Mouse (Mus musculus) heart, postnatal 0 days (tissue): ENCODE data around the gene Ccser1. TPM values are rescaled to one million over a fixed set of nuclear protein-coding genes. Genes with fewer than 3 reads are reported as not detected.

ENCODE experiments used
- ATAC-seq: fragments of 200-750 bp; cut with Nextera tagmentation; 2 replicates; pipeline ENCODE4 v1.8.0; 2017; ENCODE audit warnings: low read depth, moderate number of reproducible peaks, moderate library complexity; ENCODE audit not compliant: insufficient read depth
- DNase-seq: peaks from one replicate; pipeline ENCODE4 v3.0.0-alpha.2; 2016; ENCODE audit warnings: low spot score
- H3K27ac ChIP-seq: fragments of 300-500 bp; sonication (generic); 2 replicates; pipeline ENCODE4 v1.5.1; 2014; ENCODE audit warnings: low read depth, mild to moderate bottlenecking
- H3K27me3 ChIP-seq: fragments of 300-500 bp; sonication (generic); 2 replicates; pipeline ENCODE4 v1.6.1; 2014; ENCODE audit warnings: low read length, mixed read lengths; ENCODE audit not compliant: control insufficient read depth, insufficient read depth
- H3K36me3 ChIP-seq: fragments of 300-500 bp; sonication (generic); replicated peaks from 2 replicates; pipeline ENCODE4 v1.6.1; 2014; ENCODE audit warnings: low read length, mixed read lengths; ENCODE audit not compliant: control insufficient read depth, insufficient read depth
- H3K4me1 ChIP-seq: fragments of 300-500 bp; sonication (generic); 2 replicates; pipeline ENCODE4 v1.6.1; 2014; ENCODE audit warnings: antibody characterized with exemption; ENCODE audit not compliant: control insufficient read depth, insufficient read depth
- H3K4me2 ChIP-seq: fragments of 300-500 bp; sonication (generic); 2 replicates; pipeline ENCODE4 v1.6.1; 2014; ENCODE audit warnings: low read depth, mild to moderate bottlenecking, low read length, moderate library complexity
- H3K4me3 ChIP-seq: fragments of 300-500 bp; sonication (generic); 2 replicates; pipeline ENCODE4 v1.5.1; 2014; ENCODE audit warnings: low read depth, low read length
- H3K9ac ChIP-seq: fragments of 300-500 bp; sonication (generic); replicated peaks from 2 replicates; pipeline ENCODE4 v1.6.1; 2014; ENCODE audit warnings: low read depth, low read length, mixed read lengths
- H3K9me3 ChIP-seq: fragments of 300-500 bp; sonication (generic); replicated peaks from 2 replicates; pipeline ENCODE4 v1.6.1; 2016; ENCODE audit warnings: low read length; ENCODE audit not compliant: control insufficient read depth
- CTCF ChIP-seq: IDR thresholded peaks from 2 replicates; pipeline ENCODE4 v1.5.1; 2016; ENCODE audit warnings: antibody characterized with exemption, control low read depth, low read depth
- EP300 ChIP-seq: IDR thresholded peaks from 2 replicates; pipeline ENCODE4 v1.6.1; 2016; ENCODE audit warnings: antibody characterized with exemption, low read depth
- WGBS: fragments of 180-500 bp; shearing (Covaris S2); extraction: QIAGEN DNeasy Blood & Tissue Kit; methylation state at CpG from one replicate; pipeline ENCODE4 v1.1.7; 2014; 5-methylcytosine and 5-hydroxymethylcytosine counted together
- polyA plus RNA-seq: library from polyadenylated mRNA; unstranded; fragments of >200 nt; fragmentation: Nextera tagmentation; extraction: Ambion mirVana; gene quantifications from 2 replicates; pipeline ENCODE4 v1.2.1, GENCODE M21; 2015
- total RNA-seq: library from RNA; depleted of rRNA; stranded (reverse); fragments of >200 nt; gene quantifications from 2 replicates; pipeline ENCODE4 v1.2.3, GENCODE M21; 2014; ENCODE audit warnings: low replicate concordance

The Ccser1 gene
- total and polyA plus RNA-seq, 2 experiments from 2014 or later, result 0.34 to 1.4 TPM

DNA sequence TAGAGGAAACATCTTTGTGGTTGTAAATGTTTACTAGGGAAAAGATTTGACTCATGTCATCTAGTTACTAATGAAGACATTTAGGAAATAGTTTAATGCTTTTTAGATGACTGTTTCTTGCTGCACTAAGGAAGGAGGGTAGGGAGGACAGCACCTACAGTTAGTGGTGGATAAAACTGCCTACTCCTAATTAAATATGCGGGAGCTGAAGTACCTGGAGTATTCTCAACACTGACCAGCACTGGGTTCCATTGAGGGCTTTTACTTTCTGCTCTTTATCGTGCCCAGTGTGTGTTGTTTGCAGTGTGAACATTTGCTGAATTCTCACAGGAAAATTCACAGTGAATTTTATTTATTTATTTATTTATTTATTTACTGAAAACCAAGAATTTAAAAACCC lies 341.5 kb downstream of the Ccser1 start:
- ATAC-seq (no peak), DNase-seq (no peak)
- H3K4me3 ChIP-seq, result no peak overlapping the region
- no peaks in the 10 kb centered on the region for H3K4me1 ChIP-seq
- H3K36me3 ChIP-seq, result no peaks in the 10 kb centered on the region
- TF ChIP-seq EP300, result no peak
- no peak for TF ChIP-seq CTCF
- H3K9ac ChIP-seq, result no peak overlapping the region
- no peaks in the 10 kb centered on the region for H3K27me3 ChIP-seq
- 81% methylated on average over 2 of the region's 2 CpGs for WGBS
- no peaks in the 10 kb centered on the region for H3K9me3 ChIP-seq
- no peak overlapping the region for H3K4me2 ChIP-seq
- H3K27ac ChIP-seq, result no peak overlapping the region

DNA sequence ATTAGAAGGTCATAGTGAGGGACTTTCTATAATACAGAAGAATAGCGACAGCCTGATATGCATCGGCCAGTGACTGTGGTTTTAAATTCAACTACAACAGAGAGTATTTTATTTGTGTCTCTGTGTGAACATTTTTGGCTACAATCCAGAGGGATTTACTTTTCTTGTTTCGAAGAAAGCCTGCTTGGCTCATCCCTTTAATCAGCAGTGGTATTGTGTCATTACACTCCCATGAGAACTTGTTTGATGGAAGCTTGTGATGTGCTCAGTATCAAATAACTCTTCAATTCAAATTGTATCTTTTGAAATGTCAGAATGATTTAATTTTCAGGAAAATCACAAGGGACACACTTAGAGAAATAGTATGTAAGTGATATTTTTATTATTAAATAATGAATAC lies 342.0 kb downstream of the Ccser1 start:
- DNase-seq, result no peak
- 78% methylated on average over 3 of the region's 3 CpGs for WGBS
- no peak overlapping the region for H3K4me3 ChIP-seq
- no peak for ATAC-seq
- no peaks in the 10 kb centered on the region for H3K4me1 ChIP-seq
- H3K9me3 ChIP-seq, result no peaks in the 10 kb centered on the region
- no peaks in the 10 kb centered on the region for H3K27me3 ChIP-seq
- TF ChIP-seq CTCF (no peak), EP300 (no peak)
- H3K4me2 ChIP-seq, result no peak overlapping the region
- H3K27ac ChIP-seq, result no peak overlapping the region
- H3K36me3 ChIP-seq, result no peaks in the 10 kb centered on the region
- H3K9ac ChIP-seq, result no peak overlapping the region

DNA sequence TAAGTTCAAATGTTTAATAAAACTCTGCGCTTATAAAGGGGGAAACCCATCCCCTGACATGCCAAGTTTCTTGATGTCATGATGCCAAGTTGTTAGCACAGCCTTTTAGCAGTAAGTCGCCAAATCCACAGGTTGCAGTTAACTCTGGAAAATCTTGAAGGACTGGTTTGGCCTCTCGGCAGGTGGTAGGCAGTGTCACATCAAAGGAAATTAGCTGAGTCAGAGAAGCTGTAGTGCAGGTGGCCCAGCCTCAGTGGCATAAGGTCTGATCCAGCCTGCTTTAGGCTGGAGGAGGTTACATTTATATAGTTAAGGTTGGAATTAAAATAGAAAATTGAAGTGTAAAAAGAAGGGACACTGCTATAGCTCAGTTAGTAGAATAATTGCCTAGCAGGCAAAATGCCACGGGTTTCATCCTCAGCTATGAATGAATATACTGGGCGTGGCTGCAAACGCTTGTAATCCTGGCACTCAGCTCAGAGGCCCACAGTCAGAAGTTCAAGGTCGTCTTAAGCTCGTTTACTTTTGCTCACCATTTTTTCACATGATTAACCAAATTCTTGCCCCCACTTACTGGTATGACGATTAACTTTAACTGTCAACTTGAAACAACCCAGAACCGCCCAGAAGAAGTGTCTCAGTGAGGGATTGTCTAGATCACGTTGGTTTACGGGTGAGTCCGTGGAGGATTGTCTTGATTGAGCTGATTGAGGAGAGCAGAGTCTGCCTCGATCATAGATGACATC lies 343.8 kb downstream of the Ccser1 start:
- H3K4me2 ChIP-seq, result no peak overlapping the region
- ATAC-seq, result no peak
- TF ChIP-seq EP300, result no peak
- no peak for TF ChIP-seq CTCF
- 38% methylated on average over 14 of the region's 14 CpGs for WGBS
- no peak for DNase-seq
- H3K9me3 ChIP-seq, result no peaks in the 10 kb centered on the region
- no peaks in the 10 kb centered on the region for H3K27me3 ChIP-seq
- no peak overlapping the region for H3K27ac ChIP-seq
- H3K4me1 ChIP-seq, result no peaks in the 10 kb centered on the region
- no peak overlapping the region for H3K4me3 ChIP-seq
- no peaks in the 10 kb centered on the region for H3K36me3 ChIP-seq
- no peak overlapping the region for H3K9ac ChIP-seq

DNA sequence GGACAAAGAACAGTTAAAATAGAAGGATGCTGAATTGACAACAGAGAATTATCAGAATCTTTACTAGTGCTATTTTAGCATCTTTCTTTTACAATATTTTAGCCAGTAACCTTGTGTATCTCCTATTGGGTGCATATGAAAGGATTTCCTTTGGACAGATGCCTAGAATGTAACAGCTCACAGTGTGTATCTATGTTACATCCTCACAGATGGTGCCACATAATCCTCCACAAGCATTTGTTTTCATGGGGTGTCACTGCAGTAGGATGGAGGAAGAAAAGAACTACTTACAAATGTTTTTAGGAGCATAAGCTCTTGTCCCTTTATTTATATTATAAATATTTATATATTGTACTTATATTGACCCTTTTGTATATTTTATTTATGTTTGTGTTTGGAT lies 360.6 kb downstream of the Ccser1 start:
- no peak for TF ChIP-seq CTCF
- TF ChIP-seq EP300, result no peak
- Histone ChIP-seq H3K9ac (no peak overlapping the region), H3K36me3 (no peaks in the 10 kb centered on the region), H3K4me2 (no peak overlapping the region), H3K4me3 (no peak overlapping the region), H3K4me1 (no peaks in the 10 kb centered on the region), H3K27me3 (no peaks in the 10 kb centered on the region), H3K27ac (no peak overlapping the region), H3K9me3 (no peaks in the 10 kb centered on the region)
- ATAC-seq (no peak), DNase-seq (no peak)

DNA sequence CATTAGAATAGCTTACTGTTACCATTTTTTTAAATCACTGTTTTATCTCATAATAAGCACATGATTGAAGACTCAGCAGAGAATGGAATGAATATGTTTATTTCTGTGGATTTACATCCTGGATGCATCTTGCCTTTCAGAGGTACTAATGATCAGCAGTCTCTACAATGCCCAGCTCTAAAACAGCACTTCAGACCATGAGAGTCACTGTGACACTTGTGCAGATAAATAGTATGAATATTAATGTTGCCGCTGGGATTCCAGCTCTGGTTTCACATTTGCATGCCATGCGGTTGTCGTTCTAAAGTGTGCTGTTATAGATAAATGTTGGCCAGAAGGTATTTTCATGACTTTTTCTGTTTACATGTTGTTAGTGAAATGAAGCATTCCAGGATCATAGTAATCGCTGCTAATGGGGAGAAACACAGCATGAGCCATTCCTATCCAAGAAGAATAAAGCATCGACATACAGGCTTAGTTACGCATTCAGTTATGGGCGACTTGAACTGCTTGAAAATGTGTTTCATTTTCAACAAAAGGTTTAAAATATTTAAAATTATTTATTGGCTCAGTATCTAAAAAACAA lies 363.4 kb downstream of the Ccser1 start:
- Histone ChIP-seq H3K36me3 (no peaks in the 10 kb centered on the region), H3K27me3 (no peaks in the 10 kb centered on the region), H3K27ac (no peak overlapping the region), H3K9ac (no peak overlapping the region), H3K4me2 (no peak overlapping the region), H3K4me1 (no peaks in the 10 kb centered on the region), H3K4me3 (no peak overlapping the region), H3K9me3 (no peaks in the 10 kb centered on the region)
- TF ChIP-seq EP300 (no peak), CTCF (no peak)
- DNase-seq (no peak), ATAC-seq (no peak)
- 82% methylated on average over 7 of the region's 7 CpGs for WGBS

DNA sequence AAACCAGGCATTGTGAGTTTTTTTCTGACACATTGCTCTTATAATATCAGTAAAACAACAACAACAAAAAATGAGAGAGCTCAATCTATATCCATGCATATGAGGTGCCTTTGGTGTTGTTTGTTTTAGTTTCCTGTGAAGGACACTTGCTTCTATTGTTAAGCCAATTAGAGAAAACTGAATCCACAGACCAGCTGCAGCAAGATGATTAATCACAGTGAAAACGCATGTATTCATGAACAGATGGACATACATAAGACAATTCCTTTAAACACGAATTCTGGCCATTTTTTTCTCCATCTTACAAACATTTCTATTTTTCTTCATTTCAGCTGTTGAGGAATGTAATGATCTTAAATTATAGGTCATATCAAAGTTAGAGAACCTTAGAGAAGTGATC lies 387.4 kb downstream of the Ccser1 start:
- H3K9ac ChIP-seq, result no peak overlapping the region
- TF ChIP-seq EP300 (no peak), CTCF (no peak)
- no peaks in the 10 kb centered on the region for H3K4me1 ChIP-seq
- H3K4me3 ChIP-seq, result no peak overlapping the region
- H3K27me3 ChIP-seq, result no peaks in the 10 kb centered on the region
- H3K36me3 ChIP-seq, result no peaks in the 10 kb centered on the region
- ATAC-seq (no peak), DNase-seq (no peak)
- H3K4me2 ChIP-seq, result no peak overlapping the region
- H3K9me3 ChIP-seq, result no peaks in the 10 kb centered on the region
- H3K27ac ChIP-seq, result no peak overlapping the region
- WGBS, result 60% methylated on average over 2 of the region's 2 CpGs
